Mouse (Mus musculus) small intestine, adult 2 months (tissue): ENCODE measurements around the gene Ryk.

Source experiments
- CTCF ChIP-seq: fragments of 200-500 bp; IDR thresholded peaks from 2 replicates; pipeline ENCODE4 v1.5.1; 2012; ENCODE audit warnings: low read depth, mild to moderate bottlenecking, control low read depth, inconsistent platforms, low read length, moderate library complexity, mixed read lengths; ENCODE audit not compliant: insufficient replicate concordance, insufficient read length; ENCODE audit errors: extremely low read depth
- POLR2A ChIP-seq: fragments of 200-500 bp; IDR thresholded peaks from 2 replicates; pipeline ENCODE4 v1.6.1; 2012; ENCODE audit warnings: low read depth, mild to moderate bottlenecking, control low read depth, inconsistent platforms, low read length, moderate library complexity

GRCm38 (mm10) chr9:102922866-102923434 is 88.2 kb downstream of the Ryk start:
- TF ChIP-seq CTCF (no peak), POLR2A (no peak)
